Mouse (Mus musculus): ENCODE measurements around the gene Zfp706.
A peak's percentile ranks its signal among the peaks of the same experiment; 100 is the strongest.

The Zfp706 gene

DNA sequence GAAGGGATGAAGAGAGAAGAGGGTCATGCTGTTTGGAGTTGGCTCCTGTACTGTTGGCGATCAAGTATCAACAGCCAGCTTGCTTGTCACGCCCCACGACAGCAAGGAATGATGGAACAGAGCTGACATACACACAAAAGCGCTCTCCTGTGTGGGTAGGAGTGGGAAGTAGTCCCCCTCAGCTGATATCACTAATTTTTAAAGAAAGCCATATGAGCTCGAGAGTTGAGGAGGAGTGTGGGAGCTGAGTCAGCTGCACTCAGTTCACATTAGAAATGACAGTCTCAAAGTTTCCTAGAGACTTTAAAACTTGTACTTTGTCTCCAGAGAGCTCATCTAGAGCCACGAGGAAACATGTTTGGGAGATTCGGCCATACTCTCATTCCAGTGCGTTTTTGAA is 29.8 kb downstream of the Zfp706 start:
- no peak for DNase-seq

DNA sequence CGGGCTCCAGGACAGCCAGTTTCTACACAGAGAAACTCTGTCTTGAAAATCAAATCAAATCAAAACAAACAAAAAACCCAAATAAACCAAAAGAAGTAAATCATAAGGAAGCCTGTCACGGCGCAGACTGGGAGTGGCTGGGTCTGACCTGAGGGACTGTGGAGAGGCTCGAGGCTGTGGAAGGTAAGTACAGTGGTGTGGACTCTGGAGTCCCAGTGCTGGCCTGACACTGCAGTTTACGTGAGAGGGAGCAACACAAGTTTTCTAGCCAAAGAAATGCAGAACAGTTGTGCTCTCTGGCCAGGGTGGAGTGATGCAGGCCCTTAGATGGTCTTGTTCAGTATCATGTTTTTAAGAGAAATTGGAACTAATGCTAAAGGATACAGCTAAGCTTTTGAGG is 31.9 kb downstream of the Zfp706 start:
- no peak for DNase-seq

GRCm38 (mm10) chr15:36975256-36975620 is 32.3 kb downstream of the Zfp706 start:
- no peak for DNase-seq

GRCm38 (mm10) chr15:36974614-36975255 is 32.8 kb downstream of the Zfp706 start:
- no peak for DNase-seq

DNA sequence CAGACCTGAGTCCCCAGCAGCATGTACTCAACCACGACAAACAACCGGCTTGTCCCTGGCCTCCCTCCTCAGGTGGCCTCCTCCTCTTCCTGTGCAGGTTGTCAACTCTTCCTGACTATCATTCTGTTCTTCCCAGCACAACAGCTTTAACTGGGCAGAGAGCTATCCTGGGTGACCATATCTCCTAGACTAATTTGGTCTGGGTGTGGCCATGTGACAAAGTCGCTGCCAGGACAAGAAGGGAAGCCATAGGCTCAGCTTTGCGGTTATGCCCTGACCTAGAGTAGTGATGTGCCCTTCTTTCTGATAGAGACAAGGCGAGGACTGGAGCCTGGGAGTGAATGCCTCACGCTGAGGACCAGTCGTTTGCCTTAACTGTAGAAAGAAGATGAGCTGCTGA is 33.9 kb downstream of the Zfp706 start:
- no peak for DNase-seq

- no peak for DNase-seq
Observed at GRCm38 (mm10) chr15:36973290-36973689, 34.3 kb downstream of the Zfp706 start.

GRCm38 (mm10) chr15:36969794-36970193 is 37.8 kb downstream of the Zfp706 start:
- no peak for DNase-seq

- DNase-seq = no peak
Observed at GRCm38 (mm10) chr15:36968295-36968694, 39.3 kb downstream of the Zfp706 start.

DNA sequence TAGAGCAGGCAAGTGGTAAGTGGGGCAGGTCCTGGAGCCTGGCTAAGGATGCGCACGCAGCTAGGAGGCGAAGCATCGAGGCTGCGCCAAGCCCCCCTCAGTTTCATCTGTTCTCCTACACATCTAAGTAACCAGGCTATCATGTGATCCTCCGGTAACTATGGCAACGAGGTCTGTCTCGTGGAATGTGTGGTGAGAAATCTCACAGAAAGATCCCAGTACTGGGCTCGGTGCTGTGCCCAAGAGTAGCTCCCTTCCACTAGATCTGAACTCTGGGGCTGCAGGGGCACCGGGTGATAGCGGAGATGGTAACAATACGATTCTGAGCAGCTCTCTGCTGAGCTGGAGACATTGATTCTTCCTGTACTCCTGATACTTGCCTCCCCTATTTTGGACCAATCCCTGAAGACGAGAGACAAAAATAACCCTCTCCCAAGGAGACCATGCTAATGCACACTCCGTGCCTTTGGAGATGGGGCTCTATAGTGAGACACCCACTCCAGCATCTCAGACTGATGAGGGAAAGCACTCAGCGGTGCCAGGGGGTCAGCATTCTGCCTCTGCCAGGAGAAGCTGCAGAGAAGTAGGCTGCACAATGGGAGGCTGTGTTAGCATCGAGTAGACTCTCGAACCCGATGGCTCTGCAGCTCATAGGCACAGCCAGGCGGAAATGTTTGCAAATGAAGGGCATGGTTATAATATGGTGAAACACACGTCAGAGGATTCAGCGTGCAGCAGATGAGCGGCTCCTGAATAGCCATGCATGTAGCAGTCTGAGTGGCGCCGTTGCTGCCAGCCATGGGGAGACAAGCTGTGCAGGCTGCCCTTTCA is 40.0 kb downstream of the Zfp706 start:
- peak in 1 of 2 experiments; percentile 50 for DNase-seq

GRCm38 (mm10) chr15:36966940-36967339 is 40.6 kb downstream of the Zfp706 start:
- no peak for DNase-seq

DNA sequence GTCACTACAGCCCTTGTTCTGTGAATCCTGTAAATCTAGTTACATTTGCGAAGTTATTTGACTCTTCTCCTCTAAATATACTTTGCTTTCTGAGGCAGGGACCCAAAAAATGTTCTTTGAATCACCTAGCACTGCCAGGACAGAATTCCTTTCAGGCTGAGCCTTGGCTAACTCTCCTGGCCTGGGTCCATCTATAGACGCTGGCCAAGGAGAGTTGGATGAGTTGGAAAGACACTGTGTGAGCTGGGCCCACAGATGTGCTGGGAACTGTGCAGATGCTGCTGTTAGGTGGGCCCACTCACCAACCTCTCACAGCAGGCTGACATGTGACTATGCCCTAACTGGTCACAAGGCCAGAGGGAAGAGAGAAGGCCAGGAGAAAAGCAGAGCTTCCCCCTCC is 41.1 kb downstream of the Zfp706 start:
- no peak for DNase-seq

DNA sequence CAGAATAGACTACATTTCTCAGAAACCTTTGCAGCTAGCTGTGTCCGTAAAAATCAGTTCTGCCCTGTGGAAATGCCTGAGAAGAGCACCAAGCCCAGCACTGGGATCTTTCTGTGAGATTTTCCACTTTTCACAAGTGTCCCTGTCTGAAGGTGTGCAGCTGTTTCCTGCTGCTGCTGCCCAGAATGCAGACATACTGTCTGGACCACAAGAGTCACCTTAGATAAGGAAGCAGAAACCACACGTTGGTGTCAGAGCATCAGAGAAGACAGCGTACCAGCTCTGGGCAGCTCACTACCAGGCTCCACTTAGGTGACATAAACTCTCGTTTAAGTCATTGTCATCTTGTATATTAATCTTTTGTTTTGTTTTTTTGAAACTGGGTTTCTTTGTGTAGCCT is 41.8 kb downstream of the Zfp706 start:
- no peak for DNase-seq

DNA sequence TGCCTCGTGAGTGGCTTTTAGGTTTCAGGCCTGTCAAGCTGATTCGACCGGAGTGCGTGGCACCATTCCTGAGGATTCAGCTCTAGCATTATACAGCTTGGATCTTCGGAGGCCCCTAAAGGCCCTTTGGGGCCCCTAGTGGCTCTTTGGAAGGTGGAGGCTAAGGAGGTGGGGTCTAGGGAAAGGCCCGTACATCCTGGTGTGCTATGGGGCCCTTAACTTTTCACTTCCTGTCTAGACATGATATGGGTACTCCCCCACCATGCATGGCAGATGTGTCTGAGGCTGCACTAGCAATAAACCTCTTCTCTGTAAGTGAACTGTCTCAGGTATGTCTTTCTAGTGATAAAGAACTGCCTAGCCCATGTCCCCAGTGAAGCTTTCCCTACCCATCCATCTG is 44.6 kb downstream of the Zfp706 start:
- DNase-seq = no peak

GRCm38 (mm10) chr15:36960876-36961237 is 46.7 kb downstream of the Zfp706 start:
- no peak for DNase-seq

DNA sequence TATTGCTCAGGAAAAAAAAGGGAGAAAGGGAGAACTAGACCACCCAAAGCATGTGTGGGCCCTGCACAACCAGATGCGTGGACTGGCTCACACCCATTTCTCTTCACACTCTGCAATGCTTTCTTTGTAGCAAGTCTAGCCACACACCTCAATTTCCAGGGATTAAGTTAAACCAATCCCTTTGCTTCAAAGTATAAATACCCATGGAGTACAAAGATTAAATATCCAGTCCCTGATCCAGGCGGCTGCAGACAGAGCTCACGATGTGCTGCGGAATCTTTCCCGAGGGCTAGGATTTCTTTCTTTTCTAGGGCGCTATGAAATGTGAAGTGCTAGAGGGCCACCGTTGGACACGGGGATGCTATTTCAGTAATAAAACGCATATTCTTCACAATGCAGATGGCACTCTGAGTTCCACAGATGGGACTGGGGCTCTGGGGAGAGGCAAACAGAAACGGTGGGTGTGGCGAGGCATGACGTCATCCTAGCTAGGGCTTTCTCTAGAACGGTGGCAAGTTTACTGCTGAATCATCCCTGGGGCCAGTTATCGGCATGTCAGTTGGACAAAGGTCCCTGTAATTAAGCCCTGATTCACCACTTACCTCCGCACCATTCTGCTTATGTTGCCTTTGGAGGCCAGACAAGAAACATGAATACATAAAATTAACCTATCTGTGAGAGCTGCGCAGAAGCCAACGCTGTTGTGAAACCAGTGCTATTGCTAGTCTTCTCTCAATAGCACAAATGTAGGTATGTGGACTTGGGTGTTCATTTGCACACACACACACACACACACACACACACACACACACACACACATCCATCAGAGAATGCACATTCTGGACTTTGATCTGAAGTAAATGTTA is 47.3 kb downstream of the Zfp706 start:
- peak; percentile 47 to 61 for DNase-seq

- no peak for DNase-seq
Observed at GRCm38 (mm10) chr15:36956221-36956620, 51.4 kb downstream of the Zfp706 start.

GRCm38 (mm10) chr15:36950258-36950657 is 57.3 kb downstream of the Zfp706 start:
- DNase-seq = no peak

DNA sequence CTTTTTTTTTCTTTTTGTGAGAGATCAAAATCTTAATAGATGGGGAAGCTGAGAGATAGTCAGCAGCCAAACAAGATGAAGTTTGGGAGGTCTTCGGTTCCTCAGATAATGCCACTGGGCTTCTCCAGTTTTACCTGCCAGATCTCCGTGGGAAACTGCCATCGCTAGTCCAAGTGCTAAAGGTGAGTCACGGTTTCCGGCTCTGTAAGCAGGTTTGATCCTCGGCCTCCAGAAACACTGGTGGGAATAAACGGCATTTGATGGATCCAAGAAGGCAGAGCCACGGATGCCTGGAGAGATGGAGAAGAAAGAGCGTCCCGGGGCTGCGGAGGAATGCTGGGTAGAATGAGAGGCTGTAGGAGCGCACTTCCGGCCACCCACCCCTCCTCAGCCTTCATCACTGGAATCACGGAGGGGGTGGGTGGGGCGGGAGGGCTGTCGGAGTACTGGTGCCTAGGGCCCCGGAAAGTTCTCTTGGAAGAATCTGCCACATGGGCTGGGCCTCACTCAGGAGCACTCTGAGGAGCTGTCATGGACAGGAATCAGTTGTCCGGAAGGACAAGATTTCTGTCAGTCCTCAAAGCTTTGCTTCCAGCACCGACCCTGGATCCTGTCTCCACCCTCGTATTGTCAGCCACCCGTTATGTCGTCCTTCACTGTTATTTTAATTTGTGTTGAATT is 58.6 kb downstream of the Zfp706 start:
- DNase-seq = no peak

All from kidney, postnatal 4 days (tissue).